Mouse (Mus musculus): ENCODE results near the gene R3hdm4. TPM values are rescaled to one million over a fixed set of nuclear protein-coding genes. Genes with fewer than 3 reads are reported as not detected.
A peak's percentile ranks its signal among the peaks of the same experiment; 100 is the strongest.

The R3hdm4 gene
- polyA plus RNA-seq, 1 experiment = 195 TPM

GRCm38 (mm10) chr10:79929967-79930825 lies 9.2 kb upstream of the R3hdm4 start:
- no peak for DNase-seq (ENCODE audit: low read depth)
- TF ChIP-seq POLR2A (IDR thresholded peaks at IDR 0.05; ENCODE audit: borderline replicate concordance, extremely low read depth, insufficient read depth, insufficient read length, poor library complexity, severe bottlenecking) (no peak), CTCF (IDR thresholded peaks at IDR 0.05; ENCODE audit: borderline replicate concordance, extremely low read depth, insufficient read depth, insufficient read length) (no peak)

DNA sequence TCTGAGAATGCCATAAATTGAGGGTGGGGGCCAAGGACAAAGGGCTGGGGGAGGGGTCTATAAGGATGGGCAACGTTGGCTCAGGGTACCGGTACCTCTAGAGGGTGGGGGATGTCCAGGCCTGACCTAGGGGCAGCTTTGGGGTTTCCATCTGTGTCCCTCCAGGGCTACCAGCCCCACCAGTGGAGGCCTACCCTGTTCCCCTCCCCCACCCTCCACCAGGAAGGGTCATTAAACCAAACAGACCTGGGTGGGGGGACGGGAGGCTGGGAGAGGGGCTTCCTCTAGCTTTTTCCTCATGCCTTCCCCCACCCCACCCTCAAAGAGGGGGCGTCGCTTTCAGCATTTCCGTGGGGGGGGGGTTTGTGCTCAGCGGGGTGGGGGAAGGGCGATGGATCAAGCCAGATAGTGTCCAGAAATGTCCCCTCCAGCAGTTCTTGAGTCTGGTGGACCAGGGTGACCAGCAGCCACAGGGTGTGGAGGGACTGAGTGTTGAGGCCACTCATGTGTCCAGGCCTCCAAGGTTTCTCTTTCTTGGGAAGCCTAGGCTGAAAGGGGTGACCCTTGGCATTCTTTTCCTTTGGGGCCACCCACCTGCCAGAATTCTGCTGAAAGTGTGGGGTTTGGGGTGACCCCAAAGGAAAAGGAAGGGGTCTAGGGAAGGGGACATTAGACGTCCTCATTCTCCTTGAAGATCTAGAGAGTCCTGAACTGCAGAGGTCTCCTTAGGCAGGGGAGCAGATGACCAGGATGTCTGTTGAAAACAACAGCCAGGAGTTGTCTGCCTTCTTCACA lies 8.1 kb upstream of the R3hdm4 start:
- TF ChIP-seq POLR2A (IDR thresholded peaks at IDR 0.05; ENCODE audit: borderline replicate concordance, extremely low read depth, insufficient read depth, insufficient read length, poor library complexity, severe bottlenecking) = no peak
- no peak for TF ChIP-seq CTCF (IDR thresholded peaks at IDR 0.05; ENCODE audit: borderline replicate concordance, extremely low read depth, insufficient read depth, insufficient read length)
- peak; percentile 9 for DNase-seq (ENCODE audit: low read depth)

DNA sequence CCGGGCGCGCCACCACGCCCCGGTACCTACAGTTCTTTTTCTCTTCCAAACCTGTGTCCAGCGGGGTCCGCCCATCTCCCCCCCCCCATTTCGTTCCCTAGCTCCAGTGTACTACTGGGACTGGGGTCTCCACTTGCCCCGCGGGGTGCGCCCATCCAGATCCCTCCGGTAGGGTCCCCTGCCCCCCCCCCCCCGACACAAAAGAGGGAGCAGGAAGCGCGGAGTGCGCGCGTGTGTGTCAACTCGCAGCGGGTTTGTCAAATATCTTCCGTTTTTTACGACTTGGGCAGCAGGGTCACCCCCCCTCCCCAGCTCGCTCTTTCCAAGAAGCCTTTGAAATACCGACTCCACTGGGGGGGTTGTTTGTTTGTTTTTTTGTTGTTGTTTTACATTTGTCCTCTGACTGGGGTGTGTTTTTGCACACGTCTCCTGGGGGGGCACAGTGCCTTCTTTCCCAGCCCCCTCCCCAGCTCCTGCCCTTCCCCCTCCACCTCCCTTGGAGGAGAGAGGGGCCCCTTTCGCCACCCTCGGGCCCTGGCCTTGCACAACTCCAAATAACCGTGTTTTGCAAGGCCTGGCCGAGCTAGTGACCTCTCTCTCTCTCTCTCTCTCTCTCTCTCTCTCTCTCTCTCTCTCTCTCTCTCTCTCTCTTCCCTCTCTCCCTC lies 7.2 kb upstream of the R3hdm4 start:
- peak; percentile 62 for DNase-seq (ENCODE audit: low read depth)
- no peak for TF ChIP-seq POLR2A (IDR thresholded peaks at IDR 0.05; ENCODE audit: borderline replicate concordance, extremely low read depth, insufficient read depth, insufficient read length, poor library complexity, severe bottlenecking)
- no peak for TF ChIP-seq CTCF (IDR thresholded peaks at IDR 0.05; ENCODE audit: borderline replicate concordance, extremely low read depth, insufficient read depth, insufficient read length)

- no peak for TF ChIP-seq CTCF (IDR thresholded peaks at IDR 0.05; ENCODE audit: borderline replicate concordance, extremely low read depth, insufficient read depth, insufficient read length)
- no peak for TF ChIP-seq POLR2A (IDR thresholded peaks at IDR 0.05; ENCODE audit: borderline replicate concordance, extremely low read depth, insufficient read depth, insufficient read length, poor library complexity, severe bottlenecking)
- peak; percentile 73 for DNase-seq (ENCODE audit: low read depth)
Observed at GRCm38 (mm10) chr10:79927324-79928029, 6.5 kb upstream of the R3hdm4 start.

- TF ChIP-seq CTCF (IDR thresholded peaks at IDR 0.05; ENCODE audit: borderline replicate concordance, extremely low read depth, insufficient read depth, insufficient read length) (no peak), POLR2A (IDR thresholded peaks at IDR 0.05; ENCODE audit: borderline replicate concordance, extremely low read depth, insufficient read depth, insufficient read length, poor library complexity, severe bottlenecking) (0 out of 2 replicates have a peak, but pooled peaks have one; percentile 4)
- peak; percentile 96 for DNase-seq (ENCODE audit: low read depth)
Observed at GRCm38 (mm10) chr10:79926491-79927323, 5.7 kb upstream of the R3hdm4 start, which contains the start of gene Arid3a. Gene Arid3a (plus strand): TSS chr10:79927043.

GRCm38 (mm10) chr10:79925785-79926490 lies 4.9 kb upstream of the R3hdm4 start:
- TF ChIP-seq CTCF (IDR thresholded peaks at IDR 0.05; ENCODE audit: borderline replicate concordance, extremely low read depth, insufficient read depth, insufficient read length) (no peak), POLR2A (IDR thresholded peaks at IDR 0.05; ENCODE audit: borderline replicate concordance, extremely low read depth, insufficient read depth, insufficient read length, poor library complexity, severe bottlenecking) (no peak)
- no peak for DNase-seq (ENCODE audit: low read depth)

GRCm38 (mm10) chr10:79924998-79925784 lies 4.2 kb upstream of the R3hdm4 start:
- peak; percentile 100 for TF ChIP-seq CTCF (IDR thresholded peaks at IDR 0.05; ENCODE audit: borderline replicate concordance, extremely low read depth, insufficient read depth, insufficient read length)
- no peak for TF ChIP-seq POLR2A (IDR thresholded peaks at IDR 0.05; ENCODE audit: borderline replicate concordance, extremely low read depth, insufficient read depth, insufficient read length, poor library complexity, severe bottlenecking)
- peak; percentile 94 for DNase-seq (ENCODE audit: low read depth)

GRCm38 (mm10) chr10:79921572-79921971 lies 564 bp upstream of the R3hdm4 start:
- peak; percentile 13 for DNase-seq (ENCODE audit: low read depth)
- TF ChIP-seq POLR2A (IDR thresholded peaks at IDR 0.05; ENCODE audit: borderline replicate concordance, extremely low read depth, insufficient read depth, insufficient read length, poor library complexity, severe bottlenecking) = no peak
- no peak for TF ChIP-seq CTCF (IDR thresholded peaks at IDR 0.05; ENCODE audit: borderline replicate concordance, extremely low read depth, insufficient read depth, insufficient read length)
